Mouse (Mus musculus): ENCODE measurements around the gene Bnc2.

Bnc2 gene

DNA sequence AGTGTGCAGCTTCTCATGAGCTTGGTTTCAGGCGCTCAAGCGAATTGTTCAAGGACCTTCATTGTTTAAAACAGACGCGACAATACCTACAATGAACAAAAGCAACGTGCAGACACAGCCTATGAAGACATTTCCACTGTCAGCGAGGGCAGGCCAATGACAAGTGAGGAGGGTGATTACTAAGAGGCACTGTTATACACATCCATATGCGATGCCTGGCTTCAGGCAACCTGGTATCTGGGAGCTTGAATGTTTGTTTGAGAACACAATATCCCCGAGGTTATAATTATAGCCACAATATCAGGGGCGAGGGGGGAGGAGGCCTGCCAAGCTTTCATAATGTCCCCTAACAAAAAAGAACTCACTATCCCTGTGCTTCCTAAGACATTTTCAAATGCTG, 343.1 kb downstream of the Bnc2 start:
- DNase-seq (ENCODE audit: inconsistent age in 2 of 2, low spot score in 1 of 2) = no peak

DNA sequence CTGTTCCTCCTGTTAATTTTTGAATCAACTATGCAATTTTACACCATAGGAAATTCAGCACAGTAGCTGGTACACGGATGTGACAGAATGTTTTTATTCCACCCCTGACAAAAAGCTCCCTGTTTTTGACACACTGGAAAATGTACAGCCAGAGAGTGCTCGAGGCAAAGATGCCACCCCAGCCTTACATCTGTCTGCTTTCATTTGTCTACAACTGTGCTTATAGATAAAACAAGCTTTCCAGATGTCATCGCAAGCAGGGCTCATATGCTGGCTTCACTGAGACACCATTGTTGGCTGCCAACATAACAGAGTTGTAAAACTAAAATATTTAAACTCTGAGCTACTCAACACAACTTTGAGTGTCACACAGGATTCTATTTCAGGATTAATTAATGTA, 343.6 kb downstream of the Bnc2 start:
- no peak for DNase-seq (ENCODE audit: inconsistent age in 2 of 2, low spot score in 1 of 2)

DNA sequence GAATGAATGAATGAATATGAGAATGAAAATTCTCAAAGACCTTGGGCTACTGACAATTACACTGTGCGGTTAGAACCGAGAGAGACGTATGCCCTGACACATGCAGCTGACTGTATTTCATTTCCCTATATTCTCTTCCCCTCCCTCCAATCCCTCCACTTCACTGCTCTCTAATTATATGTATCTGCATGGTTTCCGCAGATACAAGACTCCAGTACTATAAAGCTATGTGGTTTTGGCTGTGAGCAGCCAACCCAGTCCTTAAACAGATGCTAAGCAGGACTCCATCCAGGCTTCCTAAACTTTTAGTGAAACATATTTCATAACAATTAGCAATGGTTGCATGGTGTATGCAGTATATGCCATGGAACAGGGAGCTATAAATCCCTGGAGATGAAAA, 344.6 kb downstream of the Bnc2 start:
- no peak for DNase-seq (ENCODE audit: inconsistent age in 2 of 2, low spot score in 1 of 2)

DNA sequence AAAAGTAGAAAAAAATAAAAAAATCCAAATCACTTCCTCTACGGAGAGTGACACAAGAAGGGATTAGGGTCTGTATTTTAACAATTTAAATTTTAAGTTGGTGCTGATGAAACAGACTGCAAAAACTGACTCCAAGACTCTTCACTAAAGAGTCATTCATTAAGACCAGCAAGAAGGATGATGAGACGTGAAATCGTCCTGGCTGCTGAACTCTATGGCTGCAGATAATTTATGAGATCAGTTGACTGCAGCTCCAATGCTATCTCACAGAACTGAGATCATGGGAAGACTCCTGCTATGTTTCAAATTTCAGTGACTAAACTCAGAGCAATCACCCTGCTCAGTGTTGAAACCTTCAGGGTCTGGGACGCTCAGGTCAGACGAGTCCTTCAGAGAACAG, 345.4 kb downstream of the Bnc2 start:
- no peak for DNase-seq (ENCODE audit: inconsistent age in 2 of 2, low spot score in 1 of 2)

DNA sequence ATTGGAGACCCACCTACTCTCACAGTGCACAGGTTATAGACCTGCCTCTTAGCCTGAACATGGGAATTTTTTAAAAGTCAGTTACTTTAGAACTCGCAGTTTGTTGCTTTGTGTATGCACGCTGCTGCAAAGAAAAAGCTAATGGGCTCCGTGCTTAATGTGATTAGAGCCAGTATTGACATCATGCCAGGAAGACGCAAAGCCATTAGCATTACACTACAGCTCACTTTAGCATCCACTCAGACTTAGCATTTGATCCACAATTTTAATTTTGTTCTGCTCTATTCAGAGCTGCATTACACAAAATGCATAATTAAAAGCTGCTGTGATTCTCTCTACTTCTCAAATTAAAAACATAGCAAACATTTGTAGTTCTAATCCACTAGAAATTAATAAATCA, 350.7 kb downstream of the Bnc2 start:
- no peak for DNase-seq (ENCODE audit: inconsistent age in 2 of 2, low spot score in 1 of 2)

- no peak for DNase-seq (ENCODE audit: inconsistent age in 2 of 2, low spot score in 1 of 2)
These were observed 353.5 kb downstream of the Bnc2 start for GRCm38 (mm10) chr4:84321598-84321997.

DNA sequence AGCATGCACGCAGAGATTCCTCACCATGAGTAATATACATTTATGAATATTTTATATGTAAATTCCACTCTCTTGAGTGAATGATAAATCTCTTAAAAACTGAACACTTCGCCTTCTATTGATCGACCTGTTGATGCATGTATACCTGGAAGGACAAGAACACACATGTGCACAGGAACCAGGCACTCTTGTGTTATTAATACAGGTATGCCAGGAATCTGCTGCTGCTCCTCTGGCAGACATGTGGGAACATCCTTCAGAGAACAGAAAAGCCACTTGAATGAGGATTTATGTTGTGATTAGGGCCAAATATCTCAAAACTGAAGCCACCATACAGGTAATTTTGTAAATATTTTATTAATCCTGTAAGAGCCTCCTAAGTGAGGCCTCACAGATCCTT, 357.7 kb downstream of the Bnc2 start:
- DNase-seq (ENCODE audit: inconsistent age in 2 of 2, low spot score in 1 of 2) = no peak

GRCm38 (mm10) chr4:84311371-84311770, 363.7 kb downstream of the Bnc2 start:
- DNase-seq (ENCODE audit: inconsistent age in 2 of 2, low spot score in 1 of 2) = no peak

DNA sequence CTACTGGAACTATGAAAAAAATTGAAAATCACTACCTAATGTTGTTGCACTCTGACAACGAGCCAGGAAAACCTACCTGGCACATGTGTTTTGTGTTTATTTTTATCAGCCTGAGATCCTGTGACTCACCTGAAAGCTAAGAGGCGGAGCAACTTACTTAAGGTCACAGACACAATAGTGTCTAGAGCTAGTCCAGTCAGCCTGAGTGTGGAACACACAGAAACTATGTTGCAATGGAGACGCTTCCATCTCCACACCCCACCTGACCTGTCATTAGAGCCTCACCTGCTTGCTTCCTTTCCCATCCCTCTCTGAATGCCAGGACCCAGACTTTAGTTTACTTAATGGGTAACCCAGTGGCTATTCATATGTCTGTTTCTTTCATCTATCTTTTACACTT, 364.2 kb downstream of the Bnc2 start:
- DNase-seq (ENCODE audit: inconsistent age in 2 of 2, low spot score in 1 of 2) = no peak

GRCm38 (mm10) chr4:84308226-84308862, 366.7 kb downstream of the Bnc2 start:
- peak in 1 of 2 experiments; percentile 22 for DNase-seq (ENCODE audit: inconsistent age in 2 of 2, low spot score in 1 of 2)

DNA sequence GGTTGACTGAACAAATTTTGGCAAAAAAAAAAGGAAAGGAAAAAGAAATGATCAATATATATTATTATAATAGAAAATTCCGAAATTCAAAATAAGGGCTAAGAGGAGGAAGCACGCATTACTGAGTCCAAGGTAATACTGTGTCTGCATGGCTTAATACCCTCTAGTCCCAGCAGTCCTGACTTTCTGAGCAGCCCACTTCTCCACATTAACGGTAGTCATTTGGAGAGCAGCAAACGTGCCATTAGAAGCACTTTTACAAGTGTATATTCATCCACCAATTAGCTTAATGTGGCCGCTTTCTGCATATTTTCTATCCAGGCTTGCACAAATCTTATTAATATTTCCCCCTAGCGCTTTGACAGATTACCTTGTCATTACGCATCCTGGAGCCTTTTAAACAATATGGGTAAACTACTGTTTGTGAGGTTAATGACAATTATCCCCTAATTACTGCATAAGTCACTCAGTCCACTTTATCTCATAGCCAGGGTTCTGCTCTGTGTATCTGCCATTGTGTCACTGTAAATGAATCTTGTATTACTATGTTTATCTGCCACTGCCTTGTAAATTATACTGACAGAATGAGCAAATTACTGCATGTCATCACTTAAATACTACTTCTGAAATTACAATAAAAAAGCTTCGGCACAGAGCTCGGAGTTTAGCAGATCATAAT, 368.0 kb downstream of the Bnc2 start:
- no peak for DNase-seq (ENCODE audit: inconsistent age in 2 of 2, low spot score in 1 of 2)

- DNase-seq (ENCODE audit: inconsistent age in 2 of 2, low spot score in 1 of 2) = no peak
These were observed 372.1 kb downstream of the Bnc2 start for GRCm38 (mm10) chr4:84302949-84303348.

- no peak for DNase-seq (ENCODE audit: inconsistent age in 2 of 2, low spot score in 1 of 2)
These were observed 389.9 kb downstream of the Bnc2 start for GRCm38 (mm10) chr4:84285153-84285552.

- no peak for DNase-seq (ENCODE audit: inconsistent age in 2 of 2, low spot score in 1 of 2)
These were observed 392.4 kb downstream of the Bnc2 start for GRCm38 (mm10) chr4:84282651-84283050.

DNA sequence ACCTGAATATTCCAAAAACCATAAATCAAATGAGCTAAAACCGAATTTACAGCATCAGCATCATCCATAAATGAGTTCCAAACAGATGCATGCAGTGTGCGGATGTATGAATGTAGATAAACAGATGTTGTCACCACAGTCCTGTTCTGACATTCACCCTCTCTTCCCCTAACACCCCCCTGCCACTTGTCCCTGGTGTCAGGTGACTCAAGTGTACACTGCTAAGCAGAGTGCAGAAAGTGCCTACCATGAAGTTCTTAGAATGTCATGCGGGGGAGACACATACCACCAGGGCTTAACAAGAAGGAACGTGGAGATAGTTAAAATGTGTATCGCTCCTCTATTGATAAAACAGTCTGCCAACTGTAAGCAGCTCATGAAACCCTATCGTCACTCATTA, 396.9 kb downstream of the Bnc2 start:
- DNase-seq (ENCODE audit: inconsistent age in 2 of 2, low spot score in 1 of 2) = no peak

DNA sequence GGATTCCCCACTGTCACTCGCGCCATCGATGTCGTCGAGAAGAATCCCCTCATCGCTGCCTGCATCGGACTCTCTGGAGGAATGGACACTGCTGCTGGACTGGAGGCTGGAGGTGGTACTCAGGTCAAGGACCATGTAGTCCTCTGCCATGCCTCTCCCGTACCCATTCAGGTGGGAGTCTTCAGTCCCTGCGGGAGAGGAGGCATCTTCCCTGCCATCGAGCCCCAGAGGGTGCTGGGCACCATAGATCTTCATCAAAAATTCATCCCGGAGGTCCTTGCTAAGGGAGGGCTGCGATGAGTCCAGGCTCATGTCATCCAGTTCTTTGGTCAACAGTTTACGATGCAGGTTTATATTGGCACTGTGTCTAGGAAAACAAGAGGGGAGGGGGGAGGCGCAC, 399.0 kb downstream of the Bnc2 start:
- DNase-seq (ENCODE audit: inconsistent age in 2 of 2, low spot score in 1 of 2) = no peak

DNA sequence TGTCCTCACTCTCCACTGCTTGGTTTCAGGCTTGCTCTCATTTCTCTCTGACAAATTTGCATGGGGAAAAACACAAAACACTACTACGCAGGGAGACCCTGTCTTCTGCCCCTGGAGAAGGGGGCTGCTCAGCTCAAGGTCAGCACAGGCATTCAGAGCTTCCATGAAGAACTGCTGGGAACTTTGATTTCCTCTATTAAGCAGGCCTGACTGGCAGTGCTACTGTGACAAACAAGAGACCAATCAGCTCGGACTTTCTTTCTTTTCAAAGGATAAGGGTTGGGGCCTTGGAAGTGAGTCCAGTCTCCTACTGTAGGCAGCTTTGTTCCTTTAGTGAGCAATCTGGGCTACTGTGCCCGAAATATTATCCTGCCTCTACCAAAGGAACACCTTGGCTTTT, 400.9 kb downstream of the Bnc2 start:
- DNase-seq (ENCODE audit: inconsistent age in 2 of 2, low spot score in 1 of 2) = no peak

- DNase-seq (ENCODE audit: inconsistent age in 2 of 2, low spot score in 1 of 2) = no peak
These were observed 402.2 kb downstream of the Bnc2 start for GRCm38 (mm10) chr4:84272867-84273266.

DNA sequence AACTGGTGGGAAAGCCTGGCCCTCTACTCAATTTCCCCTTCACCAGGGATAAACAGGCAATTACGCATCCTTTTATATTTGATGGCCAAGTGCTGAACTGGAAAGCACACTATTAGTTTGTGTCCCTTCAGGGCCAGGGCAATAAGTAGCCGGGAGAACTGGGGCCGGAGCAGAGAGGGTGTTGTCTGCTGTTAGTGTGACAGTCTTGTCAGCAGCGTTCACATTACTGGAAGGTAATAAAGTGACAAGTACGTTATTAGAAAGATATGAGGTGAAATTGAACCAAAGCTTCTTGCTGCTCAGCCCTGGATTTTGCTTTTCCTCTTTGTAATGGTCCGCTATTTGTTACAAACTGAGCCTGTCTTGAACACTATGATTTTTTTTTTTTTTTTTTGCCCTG, 405.2 kb downstream of the Bnc2 start:
- DNase-seq (ENCODE audit: inconsistent age in 2 of 2, low spot score in 1 of 2) = no peak

DNA sequence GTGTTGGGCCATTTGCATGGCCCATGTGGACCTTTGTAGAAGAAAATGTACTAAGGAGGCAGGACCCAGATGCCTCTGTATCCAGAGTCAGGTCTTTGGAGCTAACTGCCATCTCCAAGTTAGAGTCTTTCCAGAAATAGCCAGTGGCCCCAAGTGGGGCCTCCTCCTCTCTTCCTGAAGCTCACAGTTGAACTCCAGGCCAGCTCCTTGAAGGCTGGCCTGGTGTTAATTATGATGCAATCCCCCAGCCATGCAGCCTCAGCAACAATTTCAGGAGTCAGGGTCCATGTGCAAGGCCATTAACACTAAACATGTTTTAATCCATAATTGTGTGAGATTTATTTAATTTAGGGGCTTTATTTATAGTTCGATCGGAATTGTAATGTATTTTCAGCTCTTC, 427.7 kb downstream of the Bnc2 start:
- DNase-seq (ENCODE audit: inconsistent age in 2 of 2, low spot score in 1 of 2) = no peak

GRCm38 (mm10) chr4:84232346-84232745, 442.7 kb downstream of the Bnc2 start:
- DNase-seq (ENCODE audit: inconsistent age in 2 of 2, low spot score in 1 of 2) = peak in 1 of 2 experiments; percentile 43

- no peak for DNase-seq (ENCODE audit: inconsistent age in 2 of 2, low spot score in 1 of 2)
These were observed 443.8 kb downstream of the Bnc2 start for GRCm38 (mm10) chr4:84231251-84231650.
